Mouse (Mus musculus) liver, postnatal 0 days (tissue): Measurements from ENCODE around the gene Isyna1.

Experiments used
- CTCF ChIP-seq: sonication (generic); IDR thresholded peaks from 2 replicates; pipeline ENCODE4 v1.5.1; 2016; ENCODE audit warnings: antibody characterized with exemption, low read depth
- EP300 ChIP-seq: IDR thresholded peaks from 2 replicates; pipeline ENCODE4 v1.6.1; 2016; ENCODE audit warnings: antibody characterized with exemption, low read depth, mild to moderate bottlenecking

GRCm38 (mm10) chr8:70609368-70609848 lies 15.2 kb downstream of the Isyna1 start:
- TF ChIP-seq EP300: no peak
- no peak for TF ChIP-seq CTCF
